Mouse (Mus musculus): ENCODE measurements around the gene Gspt1.

- TF ChIP-seq CTCF (IDR thresholded peaks at IDR 0.05; ENCODE audit: low read depth, low read length) (no peak), GATA1 (IDR thresholded peaks at IDR 0.05; ENCODE audit: borderline replicate concordance, low read length) (no peak), GATA2 (IDR thresholded peaks at IDR 0.05; ENCODE audit: borderline replicate concordance, low read depth, low read length) (no peak)
Measured at GRCm38 (mm10) chr16:11282655-11283232, 28.6 kb upstream of the Gspt1 start.

Data from G1E (cell line).